Mouse (Mus musculus): ENCODE results near the gene Ggt6. TPM values are rescaled to one million over a fixed set of nuclear protein-coding genes. Genes with fewer than 3 reads are reported as not detected.

The Ggt6 gene
- polyA plus RNA-seq, 1 experiment from 2014 or later = not detected

DNA sequence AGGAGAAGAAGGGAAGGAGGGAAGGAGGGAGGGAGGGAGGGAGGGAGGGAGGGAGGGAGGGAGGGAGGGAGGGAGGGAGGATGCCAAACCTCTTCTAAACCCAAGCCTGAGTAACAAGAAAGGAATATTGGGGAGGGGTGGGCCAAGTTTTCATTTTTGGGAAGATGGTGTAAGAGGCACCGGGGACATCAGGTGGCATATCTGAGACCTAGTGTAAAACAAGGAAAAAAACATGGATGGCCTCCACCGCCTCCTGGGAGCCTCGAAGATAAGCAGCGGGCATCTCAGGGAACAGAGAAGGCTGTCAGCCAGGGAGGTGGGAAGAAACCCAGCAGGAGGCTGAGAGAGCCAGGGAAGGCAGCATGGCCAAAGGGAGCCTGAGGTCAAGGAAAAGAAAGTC, 29.8 kb upstream of the Ggt6 start:
- Histone ChIP-seq H3K4me1 (ENCODE audit: control insufficient read depth in 2 of 2, insufficient read depth in 2 of 2, low read length in 2 of 2) (peaks cover 59 to 77% of the 10 kb centered on the region in 2 experiments), H3K4me2 (ENCODE audit: low read length) (peak overlapping the region; percentile 73), H3K9me3 (ENCODE audit: control insufficient read depth, low read length) (no peaks in the 10 kb centered on the region), H3K27me3 (ENCODE audit: control insufficient read depth, insufficient read depth, low read length) (no peaks in the 10 kb centered on the region), H3K27ac (replicated peaks in 1 of 2; ENCODE audit: control insufficient read depth in 1 of 2, insufficient read depth in 1 of 2, low read depth in 2 of 2, low read length in 2 of 2) (peak overlapping the region; percentile 4 to 96; a peak in 3 of 4 replicates), H3K9ac (ENCODE audit: low read length) (peak overlapping the region; percentile 67), H3K4me3 (ENCODE audit: control insufficient read depth in 1 of 2, insufficient read depth in 1 of 2, low read depth in 1 of 2, low read length in 2 of 2) (no peak overlapping the region), H3K36me3 (ENCODE audit: control insufficient read depth, insufficient read depth, low read length) (peaks cover 47% of the 10 kb centered on the region)
- ATAC-seq (ENCODE audit: insufficient number of reproducible peaks, insufficient read depth, low FRiP score, low read depth) = no peak
- WGBS = 21% methylated on average over 4 of the region's 4 CpGs

- H3K4me2 ChIP-seq (ENCODE audit: low read length) = peak overlapping the region; percentile 73
- ATAC-seq (ENCODE audit: insufficient number of reproducible peaks, insufficient read depth, low FRiP score, low read depth) = no peak
- no peaks in the 10 kb centered on the region for H3K27me3 ChIP-seq (ENCODE audit: control insufficient read depth, insufficient read depth, low read length)
Observed at GRCm38 (mm10) chr11:72406079-72406675, 29.1 kb upstream of the Ggt6 start.

DNA sequence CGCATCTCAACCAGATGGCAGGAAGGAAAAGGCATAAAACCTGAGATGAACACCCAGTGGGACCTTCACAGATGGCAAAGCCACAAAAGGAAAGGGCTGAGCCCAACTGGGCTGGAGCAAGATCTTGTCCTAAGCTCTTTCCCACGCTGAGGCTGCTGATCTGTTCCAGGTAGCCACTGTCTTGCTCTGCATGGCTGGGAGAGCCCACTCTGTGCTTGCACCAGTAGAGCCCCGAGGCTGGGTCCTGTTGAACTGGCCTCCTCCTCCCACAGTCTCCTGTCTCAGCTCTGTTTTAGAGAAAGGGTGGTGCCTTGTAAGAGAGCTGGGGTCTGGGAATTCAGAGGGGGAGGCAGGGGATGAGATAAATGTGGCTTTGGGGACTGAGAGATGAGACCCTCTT, 28.2 kb upstream of the Ggt6 start:
- WGBS = 3% methylated on average over 3 of the region's 3 CpGs
- ATAC-seq (ENCODE audit: insufficient number of reproducible peaks, insufficient read depth, low FRiP score, low read depth) = no peak
- no peaks in the 10 kb centered on the region for H3K9me3 ChIP-seq (ENCODE audit: control insufficient read depth, low read length)

More at GRCm38 (mm10) chr11:72406079-72406675, 29.1 kb upstream of the Ggt6 start:
- Histone ChIP-seq H3K4me1 (ENCODE audit: control insufficient read depth in 2 of 2, insufficient read depth in 2 of 2, low read length in 2 of 2) (peaks cover 59 to 77% of the 10 kb centered on the region in 2 experiments), H3K9me3 (ENCODE audit: control insufficient read depth, low read length) (no peaks in the 10 kb centered on the region), H3K27ac (replicated peaks in 1 of 2; ENCODE audit: control insufficient read depth in 1 of 2, insufficient read depth in 1 of 2, low read depth in 2 of 2, low read length in 2 of 2) (peak overlapping the region; percentile 4 to 96; a peak in 3 of 4 replicates), H3K36me3 (ENCODE audit: control insufficient read depth, insufficient read depth, low read length) (peaks cover 40% of the 10 kb centered on the region), H3K4me3 (ENCODE audit: control insufficient read depth in 1 of 2, insufficient read depth in 1 of 2, low read depth in 1 of 2, low read length in 2 of 2) (peak overlapping the region in 1 of 2 experiments; percentile 93; a peak in 2 of 4 replicates), H3K9ac (ENCODE audit: low read length) (peak overlapping the region; percentile 67)
- 26% methylated on average over 8 of the region's 8 CpGs for WGBS

GRCm38 (mm10) chr11:72407574-72407973, 27.8 kb upstream of the Ggt6 start:
- Histone ChIP-seq H3K4me2 (ENCODE audit: low read length) (peak overlapping the region; percentile 73), H3K4me1 (ENCODE audit: control insufficient read depth in 2 of 2, insufficient read depth in 2 of 2, low read length in 2 of 2) (peaks cover 60 to 73% of the 10 kb centered on the region in 2 experiments), H3K9me3 (ENCODE audit: control insufficient read depth, low read length) (no peaks in the 10 kb centered on the region), H3K4me3 (ENCODE audit: control insufficient read depth in 1 of 2, insufficient read depth in 1 of 2, low read depth in 1 of 2, low read length in 2 of 2) (peak overlapping the region; percentile 93), H3K36me3 (ENCODE audit: control insufficient read depth, insufficient read depth, low read length) (peaks cover 26% of the 10 kb centered on the region), H3K9ac (ENCODE audit: low read length) (peak overlapping the region; percentile 94), H3K27me3 (ENCODE audit: control insufficient read depth, insufficient read depth, low read length) (no peaks in the 10 kb centered on the region), H3K27ac (replicated peaks in 1 of 2; ENCODE audit: control insufficient read depth in 1 of 2, insufficient read depth in 1 of 2, low read depth in 2 of 2, low read length in 2 of 2) (peak overlapping the region; percentile 95 to 96)
- WGBS = 3% methylated on average over 7 of the region's 7 CpGs
- peak; percentile 80 for ATAC-seq (ENCODE audit: insufficient number of reproducible peaks, insufficient read depth, low FRiP score, low read depth)

More for the DNA sequence above, 28.2 kb upstream of the Ggt6 start:
- H3K4me3 ChIP-seq (ENCODE audit: control insufficient read depth in 1 of 2, insufficient read depth in 1 of 2, low read depth in 1 of 2, low read length in 2 of 2) = peak overlapping the region; percentile 31 to 93
- peaks cover 31% of the 10 kb centered on the region for H3K36me3 ChIP-seq (ENCODE audit: control insufficient read depth, insufficient read depth, low read length)
- peak overlapping the region; percentile 95 to 96 for H3K27ac ChIP-seq (replicated peaks in 1 of 2; ENCODE audit: control insufficient read depth in 1 of 2, insufficient read depth in 1 of 2, low read depth in 2 of 2, low read length in 2 of 2)
- H3K27me3 ChIP-seq (ENCODE audit: control insufficient read depth, insufficient read depth, low read length) = no peaks in the 10 kb centered on the region
- peak overlapping the region; percentile 67 for H3K9ac ChIP-seq (ENCODE audit: low read length)
- H3K4me1 ChIP-seq (ENCODE audit: control insufficient read depth in 2 of 2, insufficient read depth in 2 of 2, low read length in 2 of 2) = peaks cover 60 to 73% of the 10 kb centered on the region in 2 experiments
- H3K4me2 ChIP-seq (ENCODE audit: low read length) = peak overlapping the region; percentile 73

DNA sequence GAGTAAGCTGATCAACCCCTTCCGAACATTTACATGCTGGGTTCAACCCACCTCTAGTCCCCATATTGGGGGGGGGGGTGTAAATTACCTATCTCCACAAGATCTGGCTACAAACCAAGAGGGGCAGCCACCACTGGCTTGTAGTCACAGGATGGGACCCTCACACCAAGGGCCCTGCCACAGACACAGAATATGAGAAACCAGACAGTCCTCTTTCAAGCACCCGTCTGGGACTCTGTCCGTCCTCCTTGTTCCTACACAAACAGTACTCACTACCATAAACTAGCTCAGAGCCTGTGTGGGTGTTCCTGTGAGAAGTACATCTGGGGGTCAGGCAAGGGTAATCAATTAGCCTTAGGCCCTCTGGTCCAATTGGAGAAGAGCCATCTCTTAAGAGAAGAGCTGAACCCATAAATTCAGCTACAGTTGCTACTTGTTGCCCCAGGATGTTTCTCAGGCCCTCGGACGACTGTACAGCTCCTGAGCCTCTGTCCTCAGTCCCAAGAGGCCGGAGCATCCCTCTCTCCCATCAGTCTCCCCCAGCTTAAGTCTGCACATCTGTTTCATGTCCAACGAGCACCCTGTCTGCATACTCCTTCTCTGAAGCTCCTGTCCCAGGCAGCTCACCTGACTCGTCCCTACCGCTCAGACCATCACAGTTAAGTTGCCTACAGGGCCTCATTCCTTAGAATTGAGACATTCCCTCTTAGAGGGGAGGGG, 26.7 kb upstream of the Ggt6 start:
- peak overlapping the region; percentile 93 for H3K4me3 ChIP-seq (ENCODE audit: control insufficient read depth in 1 of 2, insufficient read depth in 1 of 2, low read depth in 1 of 2, low read length in 2 of 2)
- H3K27me3 ChIP-seq (ENCODE audit: control insufficient read depth, insufficient read depth, low read length) = no peaks in the 10 kb centered on the region
- 20% methylated on average over 9 of the region's 9 CpGs for WGBS
- H3K4me1 ChIP-seq (ENCODE audit: control insufficient read depth in 2 of 2, insufficient read depth in 2 of 2, low read length in 2 of 2) = peaks cover 64 to 75% of the 10 kb centered on the region in 2 experiments
- peak overlapping the region; percentile 95 to 96 for H3K27ac ChIP-seq (replicated peaks in 1 of 2; ENCODE audit: control insufficient read depth in 1 of 2, insufficient read depth in 1 of 2, low read depth in 2 of 2, low read length in 2 of 2)
- no peak for ATAC-seq (ENCODE audit: insufficient number of reproducible peaks, insufficient read depth, low FRiP score, low read depth)
- peak overlapping the region; percentile 73 for H3K4me2 ChIP-seq (ENCODE audit: low read length)
- H3K9ac ChIP-seq (ENCODE audit: low read length) = peak overlapping the region; percentile 94
- H3K9me3 ChIP-seq (ENCODE audit: control insufficient read depth, low read length) = no peaks in the 10 kb centered on the region
- peaks cover 16% of the 10 kb centered on the region for H3K36me3 ChIP-seq (ENCODE audit: control insufficient read depth, insufficient read depth, low read length)

GRCm38 (mm10) chr11:72409649-72410385, 25.5 kb upstream of the Ggt6 start:
- Histone ChIP-seq H3K9ac (ENCODE audit: low read length) (peak overlapping the region; percentile 94), H3K27ac (replicated peaks in 1 of 2; ENCODE audit: control insufficient read depth in 1 of 2, insufficient read depth in 1 of 2, low read depth in 2 of 2, low read length in 2 of 2) (peak overlapping the region; percentile 77 to 96), H3K4me3 (ENCODE audit: control insufficient read depth in 1 of 2, insufficient read depth in 1 of 2, low read depth in 1 of 2, low read length in 2 of 2) (peak overlapping the region; percentile 93), H3K4me1 (ENCODE audit: control insufficient read depth in 2 of 2, insufficient read depth in 2 of 2, low read length in 2 of 2) (peaks cover 72 to 75% of the 10 kb centered on the region in 2 experiments), H3K9me3 (ENCODE audit: control insufficient read depth, low read length) (no peaks in the 10 kb centered on the region), H3K4me2 (ENCODE audit: low read length) (peak overlapping the region; percentile 73), H3K27me3 (ENCODE audit: control insufficient read depth, insufficient read depth, low read length) (no peaks in the 10 kb centered on the region), H3K36me3 (ENCODE audit: control insufficient read depth, insufficient read depth, low read length) (peaks cover 4% of the 10 kb centered on the region)
- WGBS = 26% methylated on average over 12 of the region's 12 CpGs
- no peak for ATAC-seq (ENCODE audit: insufficient number of reproducible peaks, insufficient read depth, low FRiP score, low read depth)

DNA sequence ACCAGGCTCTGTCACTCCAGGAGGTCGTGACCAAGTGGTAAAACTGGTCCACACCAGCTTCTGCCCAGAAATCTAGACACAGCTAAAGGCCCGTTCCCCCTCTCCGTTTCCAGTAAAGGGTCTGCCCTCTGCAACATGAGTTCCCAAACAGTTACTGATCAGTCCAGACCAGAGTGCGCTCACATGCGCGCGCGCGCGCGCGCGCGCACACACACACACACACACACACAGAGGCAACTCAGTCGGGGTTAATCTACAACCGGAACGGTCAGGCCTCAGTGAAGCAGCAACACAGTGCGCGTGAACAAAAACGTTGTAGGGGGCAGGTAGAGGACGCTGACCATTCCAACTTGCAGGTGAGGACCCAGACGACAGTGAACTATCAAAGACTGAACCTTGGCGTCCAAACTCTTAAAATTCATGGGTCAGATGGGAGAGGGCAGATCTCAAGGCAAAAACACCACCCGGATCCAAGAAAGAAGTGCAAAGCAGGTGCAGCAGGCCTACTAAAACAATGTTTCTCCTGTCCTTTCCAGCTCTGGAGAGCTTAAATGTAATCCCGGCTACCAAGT, 24.7 kb upstream of the Ggt6 start:
- Histone ChIP-seq H3K4me3 (ENCODE audit: control insufficient read depth in 1 of 2, insufficient read depth in 1 of 2, low read depth in 1 of 2, low read length in 2 of 2) (peak overlapping the region; percentile 93), H3K4me1 (ENCODE audit: control insufficient read depth in 2 of 2, insufficient read depth in 2 of 2, low read length in 2 of 2) (peaks cover 73 to 75% of the 10 kb centered on the region in 2 experiments), H3K9ac (ENCODE audit: low read length) (peak overlapping the region; percentile 94), H3K27me3 (ENCODE audit: control insufficient read depth, insufficient read depth, low read length) (no peaks in the 10 kb centered on the region), H3K4me2 (ENCODE audit: low read length) (peak overlapping the region; percentile 73), H3K27ac (replicated peaks in 1 of 2; ENCODE audit: control insufficient read depth in 1 of 2, insufficient read depth in 1 of 2, low read depth in 2 of 2, low read length in 2 of 2) (peak overlapping the region; percentile 74 to 96), H3K36me3 (ENCODE audit: control insufficient read depth, insufficient read depth, low read length) (no peaks in the 10 kb centered on the region), H3K9me3 (ENCODE audit: control insufficient read depth, low read length) (no peaks in the 10 kb centered on the region)
- WGBS = under 1% methylated on average over 25 of the region's 25 CpGs
- no peak for ATAC-seq (ENCODE audit: insufficient number of reproducible peaks, insufficient read depth, low FRiP score, low read depth)
